Mouse (Mus musculus): ENCODE results near the gene Actn3. TPM values are rescaled to one million over a fixed set of nuclear protein-coding genes. Genes with fewer than 3 reads are reported as not detected.

The Actn3 gene
- polyA plus RNA-seq, 1 experiment from 2014 or later = 4.0 TPM

GRCm38 (mm10) chr19:4838526-4839140 is 39.1 kb downstream of the Actn3 start:
- peak; percentile 18; the same call in 1 of the 2 replicates for ATAC-seq (replicated peaks; ENCODE audit: low FRiP score, low read depth)
- H3K27ac ChIP-seq = peak overlapping the region; percentile 60
- DNase-seq (ENCODE audit: low spot score) = peak; percentile 22
- peak overlapping the region; percentile 94 for H3K4me2 ChIP-seq (ENCODE audit: low read length)
- H3K27me3 ChIP-seq (ENCODE audit: insufficient read depth, low read length) = no peaks in the 10 kb centered on the region; the same call in 1 of the 2 replicates
- H3K9me3 ChIP-seq (replicated peaks; ENCODE audit: low read length) = no peaks in the 10 kb centered on the region
- WGBS = 24% methylated on average over 10 of the region's 10 CpGs
- H3K36me3 ChIP-seq (ENCODE audit: insufficient read depth, low read length) = 0 out of 2 replicates have a peak, but pooled peaks cover 2% of the 10 kb centered on the region
- TF ChIP-seq CTCF (IDR thresholded peaks at IDR 0.05; ENCODE audit: low read depth) = no peak
- H3K4me3 ChIP-seq (replicated peaks; ENCODE audit: low read depth, low read length) = peak overlapping the region; percentile 55
- 0 out of 2 replicates have a peak, but pooled peaks cover 7% of the 10 kb centered on the region for H3K4me1 ChIP-seq (replicated peaks; ENCODE audit: insufficient read depth, low read length)
- peak overlapping the region; percentile 72 for H3K9ac ChIP-seq (ENCODE audit: low read depth, low read length)

GRCm38 (mm10) chr19:4837049-4837448 is 40.7 kb downstream of the Actn3 start:
- 94% methylated on average over 6 of the region's 6 CpGs for WGBS

GRCm38 (mm10) chr19:4836096-4836495 is 41.6 kb downstream of the Actn3 start:
- H3K27ac ChIP-seq = no peak overlapping the region; the same call in 1 of the 2 replicates
- ATAC-seq (replicated peaks; ENCODE audit: low FRiP score, low read depth) (no peak), DNase-seq (ENCODE audit: low spot score) (no peak)
- 67% methylated on average over 2 of the region's 2 CpGs for WGBS
- no peak for TF ChIP-seq CTCF (IDR thresholded peaks at IDR 0.05; ENCODE audit: low read depth)
- H3K27me3 ChIP-seq (ENCODE audit: insufficient read depth, low read length) = no peaks in the 10 kb centered on the region; the same call in 1 of the 2 replicates
- no peak overlapping the region for H3K4me3 ChIP-seq (replicated peaks; ENCODE audit: low read depth, low read length)
- H3K4me2 ChIP-seq (ENCODE audit: low read length) = no peak overlapping the region
- no peaks in the 10 kb centered on the region for H3K9me3 ChIP-seq (replicated peaks; ENCODE audit: low read length)
- no peak overlapping the region for H3K9ac ChIP-seq (ENCODE audit: low read depth, low read length)
- H3K4me1 ChIP-seq (replicated peaks; ENCODE audit: insufficient read depth, low read length) = 0 out of 2 replicates have a peak, but pooled peaks cover 7% of the 10 kb centered on the region
- 0 out of 2 replicates have a peak, but pooled peaks cover 2% of the 10 kb centered on the region for H3K36me3 ChIP-seq (ENCODE audit: insufficient read depth, low read length)

More at GRCm38 (mm10) chr19:4837049-4837448, 40.7 kb downstream of the Actn3 start:
- DNase-seq (ENCODE audit: low spot score) (no peak), ATAC-seq (replicated peaks; ENCODE audit: low FRiP score, low read depth) (no peak)
- Histone ChIP-seq H3K27ac (no peak overlapping the region), H3K4me1 (replicated peaks; ENCODE audit: insufficient read depth, low read length) (0 out of 2 replicates have a peak, but pooled peaks cover 7% of the 10 kb centered on the region), H3K9me3 (replicated peaks; ENCODE audit: low read length) (no peaks in the 10 kb centered on the region), H3K9ac (ENCODE audit: low read depth, low read length) (no peak overlapping the region), H3K4me3 (replicated peaks; ENCODE audit: low read depth, low read length) (no peak overlapping the region), H3K4me2 (ENCODE audit: low read length) (no peak overlapping the region), H3K27me3 (ENCODE audit: insufficient read depth, low read length) (no peaks in the 10 kb centered on the region; the same call in 1 of the 2 replicates), H3K36me3 (ENCODE audit: insufficient read depth, low read length) (0 out of 2 replicates have a peak, but pooled peaks cover 2% of the 10 kb centered on the region)
- no peak for TF ChIP-seq CTCF (IDR thresholded peaks at IDR 0.05; ENCODE audit: low read depth)

DNA sequence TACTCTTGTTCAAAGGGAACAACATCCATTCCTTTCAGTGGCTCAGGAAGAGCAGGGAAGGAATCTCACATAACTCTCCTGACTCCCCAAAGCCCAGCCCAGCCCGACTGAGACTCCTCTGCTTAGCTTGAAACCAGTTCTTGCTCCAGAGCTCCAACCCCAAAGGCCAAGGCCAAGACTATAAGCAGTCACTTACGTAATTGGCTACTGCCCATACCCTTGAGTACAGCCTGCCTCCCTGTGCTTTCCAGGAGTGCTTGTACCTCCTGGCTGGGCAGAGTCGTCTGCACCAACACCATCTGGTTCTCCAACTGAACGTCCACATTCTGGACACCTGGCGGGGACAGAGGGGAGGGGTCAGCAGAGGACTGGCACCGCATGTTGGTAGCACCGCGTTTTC is 43.7 kb downstream of the Actn3 start:
- H3K9ac ChIP-seq (ENCODE audit: low read depth, low read length) = no peak overlapping the region
- no peak overlapping the region for H3K27ac ChIP-seq
- no peak for DNase-seq (ENCODE audit: low spot score)
- no peak for TF ChIP-seq CTCF (IDR thresholded peaks at IDR 0.05; ENCODE audit: low read depth)
- H3K36me3 ChIP-seq (ENCODE audit: insufficient read depth, low read length) = 0 out of 2 replicates have a peak, but pooled peaks cover 2% of the 10 kb centered on the region
- no peaks in the 10 kb centered on the region for H3K9me3 ChIP-seq (replicated peaks; ENCODE audit: low read length)
- 0 out of 2 replicates have a peak, but pooled peaks cover 4% of the 10 kb centered on the region for H3K4me1 ChIP-seq (replicated peaks; ENCODE audit: insufficient read depth, low read length)
- H3K4me3 ChIP-seq (replicated peaks; ENCODE audit: low read depth, low read length) = no peak overlapping the region
- H3K27me3 ChIP-seq (ENCODE audit: insufficient read depth, low read length) = no peaks in the 10 kb centered on the region
- 83% methylated on average over 8 of the region's 8 CpGs for whole genome bisulfite sequencing
- ATAC-seq (replicated peaks; ENCODE audit: low FRiP score, low read depth) = no peak
- no peak overlapping the region for H3K4me2 ChIP-seq (ENCODE audit: low read length)

DNA sequence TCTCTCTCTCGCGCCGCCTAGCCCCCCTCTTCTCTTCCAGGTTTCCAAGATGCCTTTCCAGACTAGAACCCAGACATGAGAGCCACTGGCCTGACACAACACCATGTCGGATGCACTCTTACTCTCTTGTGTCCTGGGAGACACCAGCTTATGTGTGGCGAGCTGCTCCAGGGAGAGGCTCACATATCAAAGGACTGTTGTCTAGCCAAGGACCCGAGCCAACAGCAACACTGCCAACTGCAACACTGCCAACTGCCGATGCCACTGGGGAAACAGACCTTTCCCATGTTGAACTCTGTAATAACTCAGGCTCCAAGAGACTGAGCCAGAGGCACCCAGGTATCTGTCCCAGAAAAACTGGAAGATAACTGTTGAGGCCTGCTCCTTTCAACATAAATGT is 48.6 kb downstream of the Actn3 start:
- no peak for TF ChIP-seq CTCF (IDR thresholded peaks at IDR 0.05; ENCODE audit: low read depth)
- Histone ChIP-seq H3K9ac (ENCODE audit: low read depth, low read length) (no peak overlapping the region), H3K27ac (no peak overlapping the region), H3K4me1 (replicated peaks; ENCODE audit: insufficient read depth, low read length) (no peaks in the 10 kb centered on the region), H3K9me3 (replicated peaks; ENCODE audit: low read length) (no peaks in the 10 kb centered on the region), H3K4me2 (ENCODE audit: low read length) (no peak overlapping the region), H3K4me3 (replicated peaks; ENCODE audit: low read depth, low read length) (no peak overlapping the region), H3K27me3 (ENCODE audit: insufficient read depth, low read length) (no peaks in the 10 kb centered on the region), H3K36me3 (ENCODE audit: insufficient read depth, low read length) (peaks cover 12% of the 10 kb centered on the region; the same call in 1 of the 2 replicates)
- no peak for ATAC-seq (replicated peaks; ENCODE audit: low FRiP score, low read depth)
- 60% methylated on average over 7 of the region's 7 CpGs for WGBS
- no peak for DNase-seq (ENCODE audit: low spot score)

GRCm38 (mm10) chr19:4828444-4829114 is 49.1 kb downstream of the Actn3 start:
- Histone ChIP-seq H3K27me3 (ENCODE audit: insufficient read depth, low read length) (no peaks in the 10 kb centered on the region), H3K9me3 (replicated peaks; ENCODE audit: low read length) (no peaks in the 10 kb centered on the region), H3K36me3 (ENCODE audit: insufficient read depth, low read length) (peaks cover 10% of the 10 kb centered on the region; the same call in 1 of the 2 replicates), H3K9ac (ENCODE audit: low read depth, low read length) (no peak overlapping the region), H3K27ac (no peak overlapping the region), H3K4me3 (replicated peaks; ENCODE audit: low read depth, low read length) (no peak overlapping the region), H3K4me1 (replicated peaks; ENCODE audit: insufficient read depth, low read length) (no peaks in the 10 kb centered on the region), H3K4me2 (ENCODE audit: low read length) (no peak overlapping the region)
- 39% methylated on average over 16 of the region's 16 CpGs for WGBS
- ATAC-seq (replicated peaks; ENCODE audit: low FRiP score, low read depth) (no peak), DNase-seq (ENCODE audit: low spot score) (peak; percentile 47)
- no peak for TF ChIP-seq CTCF (IDR thresholded peaks at IDR 0.05; ENCODE audit: low read depth)

Measured in kidney, postnatal 0 days (tissue).